27 mouse cellular contexts compared by ENCODE assay signal in genomic region chr3:41018022-41018608, GRCm38 (mm10).
DNase-seq lines count a peak whose midpoint lies in the region; ATAC-seq and TF ChIP-seq lines count a peak whose summit lies in the region.
"Had no signal": no experiment of that assay in that cellular context is flagged by ENCODE, and none has a peak within 500 bp of the region (broad histone marks: within the 10 kb centered on the region; RNA-seq: fewer than 3 reads in every experiment).

No protein-coding gene starts in this region.

- no peaks in the 10 kb centered on the region for H3K27me3 ChIP-seq in kidney, adult 2 months (replicated peaks; ENCODE audit: control insufficient read depth, insufficient read depth, low read length)
- H3K27me3 ChIP-seq in liver, adult 2 months (ENCODE audit: control insufficient read depth, insufficient read depth, low read length) = no peaks in the 10 kb centered on the region
- H3K27me3 ChIP-seq in liver, embryonic 11.5 days (replicated peaks; ENCODE audit: control insufficient read depth, insufficient read depth, low read length) = no peaks in the 10 kb centered on the region
- no peaks in the 10 kb centered on the region for H3K27me3 ChIP-seq in liver, embryonic 16.5 days (ENCODE audit: control insufficient read depth, insufficient read depth, low read depth, low read length)
- H3K27me3 ChIP-seq in liver, postnatal 0 days (ENCODE audit: insufficient read depth, low read length) = no peaks in the 10 kb centered on the region
- H3K27me3 ChIP-seq: embryonic facial prominence, embryonic 12.5 days; embryonic facial prominence, embryonic 15.5 days; heart, embryonic 12.5 days; heart, embryonic 15.5 days had no signal

- H3K79me2 ChIP-seq in liver, adult 2 months (ENCODE audit: control insufficient read depth, insufficient read depth, low read length) = no peaks in the 10 kb centered on the region

- H3K4me2 ChIP-seq in liver, embryonic 11.5 days = no peak overlapping the region
- no peak overlapping the region for H3K4me2 ChIP-seq in liver, embryonic 16.5 days (ENCODE audit: low read depth, low read length)
- no peak overlapping the region for H3K4me2 ChIP-seq in liver, postnatal 0 days (ENCODE audit: low read depth, low read length)
- H3K4me2 ChIP-seq: embryonic facial prominence, embryonic 12.5 days; embryonic facial prominence, embryonic 15.5 days; heart, embryonic 12.5 days; heart, embryonic 15.5 days; hindbrain, embryonic 14.5 days had no signal

- TF ChIP-seq EP300 in liver, postnatal 0 days (IDR thresholded peaks at IDR 0.05; ENCODE audit: low read depth) = peak; percentile 65; the same call in 1 of the 2 replicates

- intact Hi-C loops in left cerebral cortex, adult 2 months (cut with DNase I) = no loop called here

- DNase-seq in kidney, adult 2 months = peak; percentile 63
- DNase-seq in kidney, adult 18-20 months = no peak
- peak; percentile 86 for DNase-seq in liver, adult 2 months (ENCODE audit: extremely low read depth, low read depth, low spot score)
- no peak for DNase-seq in liver, embryonic 11.5 days (ENCODE audit: low spot score)
- no peak for DNase-seq in liver, postnatal 0 days
- DNase-seq in left cerebral cortex, adult 2 months (ENCODE audit: extremely low spot score in 1 of 2, low spot score in 2 of 2) = no peak
- DNase-seq: adrenal gland, adult 2 months; adrenal gland, postnatal 14 days; cerebellum, adult 11 months; cerebellum, adult 2 months; cerebellum, adult 9-11 months; cerebellum, postnatal 25 days; forebrain, postnatal 0 days; gastrocnemius, adult 2 months; gastrocnemius, postnatal 14 days; heart, adult 2 months; heart, postnatal 10 days; heart, postnatal 4 days had no signal

- TF ChIP-seq CTCF in kidney, adult 2 months (conservative IDR thresholded peaks at IDR 0.05; ENCODE audit: insufficient read depth, insufficient read length, low read depth, low read length) = no peak
- no peak for TF ChIP-seq CTCF in liver, adult 2 months (IDR thresholded peaks at IDR 0.05; ENCODE audit: low read depth, low read length)
- TF ChIP-seq CTCF in liver, postnatal 0 days (IDR thresholded peaks at IDR 0.05; ENCODE audit: low read depth) = no peak
- no peak for TF ChIP-seq CTCF in left cerebral cortex, adult 2 months (IDR thresholded peaks at IDR 0.05)

- H3K4me3 ChIP-seq in kidney, adult 2 months (ENCODE audit: insufficient read depth, low read depth, low read length) = no peak overlapping the region
- H3K4me3 ChIP-seq in liver, adult 2 months (ENCODE audit: insufficient read depth, low read depth, low read length) = no peak overlapping the region
- H3K4me3 ChIP-seq in liver, embryonic 11.5 days (ENCODE audit: low read depth, low read length) = no peak overlapping the region
- H3K4me3 ChIP-seq in liver, embryonic 16.5 days (ENCODE audit: low read depth, low read length) = no peak overlapping the region
- no peak overlapping the region for H3K4me3 ChIP-seq in liver, postnatal 0 days (ENCODE audit: low read depth, low read length)
- no peak overlapping the region for H3K4me3 ChIP-seq in left cerebral cortex, adult 2 months
- H3K4me3 ChIP-seq: embryonic facial prominence, embryonic 12.5 days; embryonic facial prominence, embryonic 15.5 days; gastrocnemius, adult 2 months; heart, adult 2 months; heart, embryonic 12.5 days; heart, embryonic 15.5 days had no signal

- TF ChIP-seq POLR2A in kidney, adult 2 months (IDR thresholded peaks at IDR 0.05; ENCODE audit: low read depth, low read length) = no peak
- TF ChIP-seq POLR2A in liver, adult 2 months (IDR thresholded peaks at IDR 0.05; ENCODE audit: extremely low read depth, insufficient read depth, low read length) = no peak

- WGBS in kidney, adult 2 months = 59% methylated on average over 3 of the region's 3 CpGs
- WGBS in liver, adult 2 months = 20% methylated on average over 3 of the region's 3 CpGs
- WGBS in liver, embryonic 11.5 days = 69% methylated on average over 3 of the region's 3 CpGs
- WGBS in liver, embryonic 16.5 days (ENCODE audit: insufficient replicate concordance) = 37% methylated on average over 3 of the region's 3 CpGs
- 54% methylated on average over 3 of the region's 3 CpGs for WGBS in liver, postnatal 0 days (ENCODE audit: insufficient replicate concordance)

- H3K9ac ChIP-seq in liver, adult 2 months (ENCODE audit: low read depth, low read length) = no peak overlapping the region
- H3K9ac ChIP-seq in liver, embryonic 11.5 days (ENCODE audit: low read depth, low read length) = no peak overlapping the region
- no peak overlapping the region for H3K9ac ChIP-seq in liver, embryonic 16.5 days (ENCODE audit: low read depth, low read length)
- no peak overlapping the region for H3K9ac ChIP-seq in liver, postnatal 0 days (replicated peaks)
- H3K9ac ChIP-seq: embryonic facial prominence, embryonic 12.5 days; embryonic facial prominence, embryonic 15.5 days; forebrain, postnatal 0 days; heart, embryonic 12.5 days; heart, embryonic 15.5 days; hindbrain, embryonic 14.5 days had no signal

- no peaks in the 10 kb centered on the region for H3K9me3 ChIP-seq in liver, embryonic 11.5 days (ENCODE audit: control insufficient read depth, low read length)
- H3K9me3 ChIP-seq in liver, embryonic 16.5 days (replicated peaks; ENCODE audit: control insufficient read depth, low read length) = no peaks in the 10 kb centered on the region
- no peaks in the 10 kb centered on the region for H3K9me3 ChIP-seq in liver, postnatal 0 days (ENCODE audit: low read length)
- H3K9me3 ChIP-seq: embryonic facial prominence, embryonic 12.5 days; embryonic facial prominence, embryonic 15.5 days; heart, embryonic 12.5 days; heart, embryonic 15.5 days had no signal

- no peak for ATAC-seq in liver, embryonic 11.5 days (replicated peaks; ENCODE audit: low FRiP score)
- ATAC-seq in liver, embryonic 16.5 days (ENCODE audit: low read depth) = peak; percentile 64
- ATAC-seq in liver, postnatal 0 days = peak; percentile 92
- ATAC-seq: CD4-positive, CD25-positive, alpha-beta regulatory T cell, adult 4 months; forebrain, embryonic 14.5 days; forebrain, postnatal 0 days; hindbrain, postnatal 0 days had no signal

- H3K36me3 ChIP-seq in kidney, adult 2 months (ENCODE audit: control insufficient read depth, insufficient read depth, low read length) = no peaks in the 10 kb centered on the region
- H3K36me3 ChIP-seq in liver, adult 2 months (ENCODE audit: control insufficient read depth, insufficient read depth, low read length) = peaks cover 3% of the 10 kb centered on the region; the same call in 1 of the 2 replicates
- H3K36me3 ChIP-seq in liver, embryonic 11.5 days (ENCODE audit: control insufficient read depth, insufficient read depth, low read length) = no peaks in the 10 kb centered on the region
- no peaks in the 10 kb centered on the region for H3K36me3 ChIP-seq in liver, embryonic 16.5 days (ENCODE audit: control insufficient read depth, insufficient read depth)
- H3K36me3 ChIP-seq in liver, postnatal 0 days (replicated peaks; ENCODE audit: insufficient read depth, low read length) = no peaks in the 10 kb centered on the region
- H3K36me3 ChIP-seq: embryonic facial prominence, embryonic 12.5 days; embryonic facial prominence, embryonic 15.5 days; heart, embryonic 12.5 days; heart, embryonic 15.5 days had no signal

- H3K27ac ChIP-seq in kidney, adult 2 months (ENCODE audit: insufficient read depth, low read depth, low read length) = 0 out of 2 replicates have a peak overlapping the region, but pooled peaks have one; percentile 11
- peak overlapping the region; percentile 80 for H3K27ac ChIP-seq in liver, adult 2 months (replicated peaks; ENCODE audit: insufficient read depth, low read depth, low read length)
- H3K27ac ChIP-seq in liver, embryonic 11.5 days (ENCODE audit: low read depth, low read length) = no peak overlapping the region
- H3K27ac ChIP-seq in liver, embryonic 16.5 days (ENCODE audit: low read length) = 0 out of 2 replicates have a peak overlapping the region, but pooled peaks have one; percentile 21
- H3K27ac ChIP-seq in liver, postnatal 0 days (ENCODE audit: low read depth) = peak overlapping the region; percentile 88
- no peak overlapping the region for H3K27ac ChIP-seq in left cerebral cortex, adult 2 months
- H3K27ac ChIP-seq: embryonic facial prominence, embryonic 12.5 days; embryonic facial prominence, embryonic 15.5 days; gastrocnemius, adult 2 months; heart, adult 2 months; heart, embryonic 15.5 days; hindbrain, embryonic 14.5 days; hindbrain, postnatal 0 days had no signal

- peaks cover 2% of the 10 kb centered on the region; the same call in 1 of the 2 replicates for H3K4me1 ChIP-seq in kidney, adult 2 months (ENCODE audit: control insufficient read depth, insufficient read depth, low read length)
- H3K4me1 ChIP-seq in liver, adult 2 months (ENCODE audit: control insufficient read depth, insufficient read depth, low read length) = peaks cover 11% of the 10 kb centered on the region
- H3K4me1 ChIP-seq in liver, embryonic 11.5 days (replicated peaks; ENCODE audit: control insufficient read depth, insufficient read depth, low read length) = no peaks in the 10 kb centered on the region
- H3K4me1 ChIP-seq in liver, embryonic 16.5 days (ENCODE audit: control insufficient read depth, low read depth, low read length) = no peaks in the 10 kb centered on the region
- 0 out of 2 replicates have a peak, but pooled peaks cover 2% of the 10 kb centered on the region for H3K4me1 ChIP-seq in liver, postnatal 0 days (ENCODE audit: insufficient read depth)
- H3K4me1 ChIP-seq: embryonic facial prominence, embryonic 12.5 days; embryonic facial prominence, embryonic 15.5 days; heart, embryonic 12.5 days; heart, embryonic 15.5 days had no signal

Comparison
In these comparisons a context has a peak if more than half of its experiments do, and no peak if none do; other contexts are left out.
1. DNase-seq: peak in kidney, adult 2 months (single experiment) and liver, adult 2 months (single experiment); none in kidney, adult 18-20 months (single experiment), liver, embryonic 11.5 days (single experiment), liver, postnatal 0 days (single experiment) and left cerebral cortex, adult 2 months (0 of 2).
2. H3K27ac ChIP-seq: peak in kidney, adult 2 months (single experiment), liver, adult 2 months (single experiment), liver, embryonic 16.5 days (single experiment) and liver, postnatal 0 days (single experiment); none in liver, embryonic 11.5 days (single experiment) and left cerebral cortex, adult 2 months (single experiment).